Mouse (Mus musculus): ENCODE measurements at regions not wholly inside any gene's neighbourhood (a gene's known extent, or its start where the extent isn't known, plus 50 kb on each side); places are given as distances from the start of the nearest gene placed in this dataset.
A peak's percentile ranks its signal among the peaks of the same experiment; 100 is the strongest.

DNA sequence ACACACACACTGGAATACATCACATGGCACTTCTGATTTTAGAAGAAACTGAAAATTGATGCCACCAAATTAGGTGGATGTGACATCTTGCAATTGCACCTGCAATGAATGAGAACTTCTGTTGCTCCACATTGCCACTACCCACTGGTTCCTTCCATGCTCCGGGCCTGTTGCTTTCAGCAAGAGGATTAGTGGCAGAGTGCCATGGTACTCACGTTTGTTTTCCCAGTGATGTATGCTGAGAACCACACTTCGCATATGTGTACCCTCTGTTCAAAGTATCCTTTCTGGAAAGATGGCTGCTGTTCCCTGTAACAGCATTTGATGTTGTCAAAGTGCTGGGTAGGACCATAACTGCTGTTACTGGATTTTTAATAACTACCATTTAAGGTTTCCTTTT is 351.6 kb downstream of the AI429214 start:
- Histone ChIP-seq H3K4me1 (ENCODE audit: insufficient read depth) (no peaks in the 10 kb centered on the region), H3K4me2 (ENCODE audit: low read depth) (no peak overlapping the region), H3K27ac (ENCODE audit: low read depth, low read length) (no peak overlapping the region), H3K27me3 (ENCODE audit: insufficient read depth, low read length) (no peaks in the 10 kb centered on the region), H3K9me3 (ENCODE audit: low read length) (no peaks in the 10 kb centered on the region), H3K36me3 (ENCODE audit: insufficient read depth) (no peaks in the 10 kb centered on the region), H3K9ac (no peak overlapping the region), H3K4me3 (ENCODE audit: low read depth, low read length) (no peak overlapping the region)
- no peak for TF ChIP-seq CTCF (IDR thresholded peaks at IDR 0.05; ENCODE audit: low read depth)
- WGBS: 46% methylated on average over 3 of the region's 3 CpGs
- ATAC-seq: peak; percentile 34; the same call in 1 of the 2 replicates
- DNase-seq: peak; percentile 38

DNA sequence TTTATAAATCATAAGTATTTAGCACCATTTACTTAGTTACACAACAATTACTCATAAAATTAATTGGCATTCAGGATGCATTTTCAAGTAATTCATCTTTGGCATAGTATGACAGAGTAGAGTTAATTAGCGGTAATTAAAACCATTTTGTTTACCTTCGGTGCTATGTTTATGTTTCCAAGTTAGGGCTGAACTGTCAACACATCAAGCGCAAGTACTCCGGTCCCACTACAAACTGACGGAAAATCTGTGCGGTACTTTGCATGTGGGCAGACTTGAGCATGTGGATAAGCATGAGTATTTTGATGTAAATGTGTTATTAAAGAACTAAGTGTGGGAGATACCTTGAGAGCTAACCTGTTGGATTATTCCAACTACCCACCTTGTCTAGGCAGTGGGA is 353.7 kb downstream of the AI429214 start:
- Histone ChIP-seq H3K9ac (no peak overlapping the region), H3K27me3 (ENCODE audit: insufficient read depth, low read length) (no peaks in the 10 kb centered on the region), H3K4me3 (ENCODE audit: low read depth, low read length) (no peak overlapping the region), H3K36me3 (ENCODE audit: insufficient read depth) (no peaks in the 10 kb centered on the region), H3K4me2 (ENCODE audit: low read depth) (no peak overlapping the region), H3K9me3 (ENCODE audit: low read length) (no peaks in the 10 kb centered on the region), H3K4me1 (ENCODE audit: insufficient read depth) (no peaks in the 10 kb centered on the region), H3K27ac (ENCODE audit: low read depth, low read length) (no peak overlapping the region)
- DNase-seq: no peak
- ATAC-seq: no peak
- no peak for TF ChIP-seq CTCF (IDR thresholded peaks at IDR 0.05; ENCODE audit: low read depth)
- WGBS: 48% methylated on average over 6 of the region's 6 CpGs

All from forebrain, postnatal 0 days (tissue).